Mouse (Mus musculus): ENCODE data around the gene Rhoc. TPM values are rescaled to one million over a fixed set of nuclear protein-coding genes. Genes with fewer than 3 reads are reported as not detected.
A peak's percentile ranks its signal among the peaks of the same experiment; 100 is the strongest.
"Not testable (repeated sequence)": the region's sequence is repeated elsewhere in the genome, so short reads cannot be mapped to it uniquely, and the experiment has no call there.

Rhoc gene
- 152 and 154 TPM in 2 replicates for polyA plus RNA-seq (2016; fragmentation: Nextera tagmentation; extraction: Ambion mirVana)

DNA sequence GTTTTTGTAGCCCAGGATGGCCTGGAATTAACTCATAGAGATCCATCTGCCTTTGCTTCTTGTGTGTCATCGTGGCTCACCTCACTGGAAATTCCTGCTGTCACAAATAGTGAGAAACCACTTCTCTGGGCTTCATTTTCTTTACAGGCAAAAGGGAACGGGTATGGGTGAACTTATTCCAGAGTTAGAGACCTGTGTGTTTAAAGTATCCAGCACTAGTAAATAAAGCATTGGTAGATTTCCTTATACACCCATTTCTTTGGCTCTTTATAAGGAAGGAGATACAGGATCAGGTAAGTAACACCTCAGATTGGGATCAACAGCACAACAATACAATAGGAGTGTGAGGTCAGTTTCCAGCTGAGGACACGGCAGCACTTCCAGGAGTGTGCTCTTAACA, at the start of gene Rhoc:
TSS of gene Rhoc (plus strand) at position 301 of the 400 bp plus-strand sequence.
- Histone ChIP-seq H3K4me1 (replicated peaks) (peaks cover 38% of the 10 kb centered on the region), H3K4me3 (replicated peaks) (peak within 1 kb of the TSS; percentile 66), H3K27ac (peak within 1 kb of the TSS; percentile 93), H3K4me2 (peak within 1 kb of the TSS; percentile 92), H3K9me3 (no peaks in the 10 kb centered on the region), H3K27me3 (peaks cover 30% of the 10 kb centered on the region), H3K36me3 (peaks cover 17% of the 10 kb centered on the region), H3K9ac (replicated peaks) (peak within 1 kb of the TSS; percentile 72)
- ATAC-seq (ENCODE audit: insufficient number of reproducible peaks, insufficient read depth, low FRiP score, low TSS enrichment, low read depth) = no peak
- 34% methylated on average over 3 of the region's 3 CpGs for WGBS

- Histone ChIP-seq H3K9ac (replicated peaks) (no peak overlapping the region), H3K27me3 (no peaks in the 10 kb centered on the region), H3K27ac (no peak overlapping the region), H3K4me3 (replicated peaks) (no peak overlapping the region), H3K4me1 (replicated peaks) (no peaks in the 10 kb centered on the region), H3K36me3 (no peaks in the 10 kb centered on the region), H3K9me3 (no peaks in the 10 kb centered on the region), H3K4me2 (no peak overlapping the region)
- WGBS = 90% methylated on average over 3 of the region's 3 CpGs
- ATAC-seq (ENCODE audit: insufficient number of reproducible peaks, insufficient read depth, low FRiP score, low TSS enrichment, low read depth) = no peak
These were observed 46.2 kb upstream of the Rhoc start for GRCm38 (mm10) chr3:104741954-104742353.

GRCm38 (mm10) chr3:104743161-104743560, 45.0 kb upstream of the Rhoc start:
- ATAC-seq (ENCODE audit: insufficient number of reproducible peaks, insufficient read depth, low FRiP score, low TSS enrichment, low read depth) = no peak
- Histone ChIP-seq H3K4me1 (replicated peaks) (no peaks in the 10 kb centered on the region), H3K27me3 (no peaks in the 10 kb centered on the region), H3K4me3 (replicated peaks) (no peak overlapping the region), H3K27ac (no peak overlapping the region), H3K36me3 (no peaks in the 10 kb centered on the region), H3K4me2 (no peak overlapping the region), H3K9ac (replicated peaks) (no peak overlapping the region), H3K9me3 (no peaks in the 10 kb centered on the region)
- 37% methylated on average over 1 of the region's 1 CpGs for WGBS

GRCm38 (mm10) chr3:104743864-104744263, 44.3 kb upstream of the Rhoc start:
- no peaks in the 10 kb centered on the region for H3K27me3 ChIP-seq
- H3K4me1 ChIP-seq (replicated peaks) = no peaks in the 10 kb centered on the region
- WGBS = 70% methylated on average over 1 of the region's 1 CpGs
- H3K9ac ChIP-seq (replicated peaks) = no peak overlapping the region
- H3K27ac ChIP-seq = no peak overlapping the region
- ATAC-seq (ENCODE audit: insufficient number of reproducible peaks, insufficient read depth, low FRiP score, low TSS enrichment, low read depth) = no peak
- H3K4me3 ChIP-seq (replicated peaks) = no peak overlapping the region
- no peak overlapping the region for H3K4me2 ChIP-seq
- H3K36me3 ChIP-seq = no peaks in the 10 kb centered on the region
- H3K9me3 ChIP-seq = peaks cover 3% of the 10 kb centered on the region; the same call in 1 of the 2 replicates

GRCm38 (mm10) chr3:104752845-104753244, 35.3 kb upstream of the Rhoc start:
- Histone ChIP-seq H3K4me2 (peak overlapping the region; percentile 48), H3K4me3 (replicated peaks) (peak overlapping the region; percentile 19), H3K27me3 (peaks cover 12% of the 10 kb centered on the region; the same call in 1 of the 2 replicates)
- H3K36me3 ChIP-seq; H3K4me1 ChIP-seq (replicated peaks); H3K27ac ChIP-seq; ATAC-seq (ENCODE audit: insufficient number of reproducible peaks, insufficient read depth, low FRiP score, low TSS enrichment, low read depth); H3K9me3 ChIP-seq; H3K9ac ChIP-seq (replicated peaks): not testable (repeated sequence)
- 19% methylated on average over 20 of the region's 25 CpGs for WGBS

DNA sequence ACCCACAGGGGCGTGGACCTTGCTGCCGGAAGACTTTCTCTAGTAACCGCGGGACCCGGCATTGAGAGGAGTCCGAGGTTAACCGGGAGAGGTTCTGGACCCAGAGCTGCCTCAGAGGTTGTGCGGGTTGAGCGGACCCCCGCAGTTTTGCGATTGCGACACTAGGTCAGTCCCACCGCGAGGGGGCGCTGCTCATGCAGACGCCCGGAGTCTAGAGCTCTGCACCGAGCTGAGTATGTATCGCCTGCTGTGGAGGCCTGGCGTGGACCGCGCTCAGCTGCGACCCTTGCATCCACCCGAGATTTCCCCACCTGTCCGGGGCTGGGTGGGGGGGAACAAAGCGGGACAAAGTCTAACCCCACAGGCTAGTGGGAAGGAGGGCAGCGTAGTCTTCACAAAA, 29.8 kb upstream of the Rhoc start:
- peak; percentile 89 for ATAC-seq (ENCODE audit: insufficient number of reproducible peaks, insufficient read depth, low FRiP score, low TSS enrichment, low read depth)
- Histone ChIP-seq H3K4me1 (replicated peaks) (peaks cover 2% of the 10 kb centered on the region; the same call in 1 of the 2 replicates), H3K4me2 (peak overlapping the region; percentile 67), H3K4me3 (replicated peaks) (peak overlapping the region; percentile 38), H3K27me3 (peaks cover 18% of the 10 kb centered on the region; the same call in 1 of the 2 replicates), H3K36me3 (no peaks in the 10 kb centered on the region), H3K9me3 (no peaks in the 10 kb centered on the region), H3K27ac (no peak overlapping the region), H3K9ac (replicated peaks) (peak overlapping the region; percentile 54)
- 4% methylated on average over 27 of the region's 27 CpGs for WGBS

DNA sequence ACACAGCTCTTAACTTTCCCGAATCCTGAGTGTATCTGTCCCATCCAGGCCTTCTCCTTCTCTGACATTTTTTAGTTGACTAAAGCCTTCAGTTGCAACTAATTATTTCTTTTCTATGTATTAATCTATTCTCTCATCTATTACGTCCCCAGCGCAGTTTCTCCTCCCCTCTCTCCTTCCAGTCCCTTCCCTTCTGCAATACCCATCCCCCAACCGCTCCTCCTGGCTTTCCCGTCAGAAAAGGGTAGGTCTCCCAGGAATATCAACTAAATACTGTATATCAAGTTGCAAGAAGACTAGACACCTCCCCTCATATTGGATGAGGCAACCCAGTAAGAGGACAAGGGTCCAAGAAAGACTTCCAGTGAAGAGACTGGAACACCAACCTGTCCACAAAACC, 29.3 kb upstream of the Rhoc start:
- Histone ChIP-seq H3K9ac (replicated peaks) (peak overlapping the region; percentile 54), H3K27ac (no peak overlapping the region), H3K4me1 (replicated peaks) (peaks cover 2% of the 10 kb centered on the region; the same call in 1 of the 2 replicates), H3K36me3 (no peaks in the 10 kb centered on the region), H3K27me3 (peaks cover 19% of the 10 kb centered on the region; the same call in 1 of the 2 replicates), H3K4me3 (replicated peaks) (peak overlapping the region; percentile 38), H3K9me3 (no peaks in the 10 kb centered on the region), H3K4me2 (peak overlapping the region; percentile 67)
- WGBS = 15% methylated on average over 5 of the region's 5 CpGs
- ATAC-seq (ENCODE audit: insufficient number of reproducible peaks, insufficient read depth, low FRiP score, low TSS enrichment, low read depth) = no peak

- H3K9me3 ChIP-seq; ATAC-seq (ENCODE audit: insufficient number of reproducible peaks, insufficient read depth, low FRiP score, low TSS enrichment, low read depth); H3K27ac ChIP-seq; H3K9ac ChIP-seq (replicated peaks); H3K4me3 ChIP-seq (replicated peaks); H3K4me2 ChIP-seq; H3K4me1 ChIP-seq (replicated peaks); H3K36me3 ChIP-seq: not testable (repeated sequence)
- WGBS = 29% methylated on average over 20 of the region's 20 CpGs
- peaks cover 15% of the 10 kb centered on the region; the same call in 1 of the 2 replicates for H3K27me3 ChIP-seq
These were observed 25.9 kb upstream of the Rhoc start for GRCm38 (mm10) chr3:104762103-104762863.

DNA sequence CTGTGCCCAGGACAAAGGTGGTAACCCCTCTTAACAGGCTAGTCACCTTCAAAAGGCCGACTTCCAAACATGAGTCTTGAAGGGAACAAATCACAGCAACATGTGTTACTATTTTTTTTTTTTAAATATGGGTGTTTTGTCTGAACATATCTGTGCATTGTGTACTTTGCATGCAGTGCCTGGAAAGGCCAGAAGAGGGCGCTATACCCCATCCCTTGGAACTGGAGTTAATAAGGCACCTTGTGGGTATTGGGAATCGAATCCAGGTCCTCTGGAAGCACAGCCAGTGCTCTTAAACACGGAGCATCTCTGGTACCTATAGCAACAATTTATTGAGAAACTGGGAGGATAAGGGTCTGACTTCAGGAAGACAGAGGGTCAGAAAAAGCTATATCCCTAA, 23.2 kb upstream of the Rhoc start:
- peaks cover 15% of the 10 kb centered on the region; the same call in 1 of the 2 replicates for H3K27me3 ChIP-seq
- no peaks in the 10 kb centered on the region for H3K36me3 ChIP-seq
- H3K9ac ChIP-seq (replicated peaks) = no peak overlapping the region
- no peak for ATAC-seq (ENCODE audit: insufficient number of reproducible peaks, insufficient read depth, low FRiP score, low TSS enrichment, low read depth)
- H3K9me3 ChIP-seq = no peaks in the 10 kb centered on the region
- H3K4me1 ChIP-seq (replicated peaks) = peaks cover 7% of the 10 kb centered on the region; the same call in 1 of the 2 replicates
- 33% methylated on average over 4 of the region's 4 CpGs for WGBS
- no peak overlapping the region for H3K4me2 ChIP-seq
- H3K27ac ChIP-seq = no peak overlapping the region
- no peak overlapping the region for H3K4me3 ChIP-seq (replicated peaks)

- Histone ChIP-seq H3K4me1 (replicated peaks) (peaks cover 27% of the 10 kb centered on the region), H3K9ac (replicated peaks) (no peak overlapping the region), H3K27ac (no peak overlapping the region), H3K4me3 (replicated peaks) (no peak overlapping the region), H3K27me3 (peaks cover 8% of the 10 kb centered on the region), H3K9me3 (no peaks in the 10 kb centered on the region), H3K4me2 (no peak overlapping the region), H3K36me3 (no peaks in the 10 kb centered on the region)
- WGBS = 68% methylated on average over 2 of the region's 2 CpGs
- no peak for ATAC-seq (ENCODE audit: insufficient number of reproducible peaks, insufficient read depth, low FRiP score, low TSS enrichment, low read depth)
These were observed 21.0 kb upstream of the Rhoc start for GRCm38 (mm10) chr3:104767141-104767540.

DNA sequence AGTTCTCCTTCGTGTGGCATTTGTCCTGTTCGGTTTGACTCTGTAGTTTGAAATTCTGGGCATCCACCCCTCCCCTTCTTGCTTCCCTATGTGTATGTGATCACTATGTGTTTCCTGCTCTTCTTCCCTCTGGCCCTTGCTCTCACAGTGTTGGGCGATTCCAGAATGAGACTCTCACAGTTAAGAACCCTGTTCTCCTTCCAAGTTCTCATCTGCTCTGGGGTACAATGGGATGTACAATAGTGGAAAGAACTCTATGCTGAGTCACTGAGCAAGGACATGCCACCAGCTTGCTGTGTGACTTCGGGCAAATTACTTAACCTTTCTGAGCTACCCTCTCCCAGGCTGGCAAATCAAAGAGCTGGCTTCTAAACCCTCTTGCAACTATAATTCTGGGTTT, 20.5 kb upstream of the Rhoc start:
- ATAC-seq (ENCODE audit: insufficient number of reproducible peaks, insufficient read depth, low FRiP score, low TSS enrichment, low read depth) = no peak
- 81% methylated on average over 4 of the region's 4 CpGs for WGBS
- no peaks in the 10 kb centered on the region for H3K9me3 ChIP-seq
- no peaks in the 10 kb centered on the region for H3K36me3 ChIP-seq
- H3K9ac ChIP-seq (replicated peaks) = no peak overlapping the region
- no peak overlapping the region for H3K4me3 ChIP-seq (replicated peaks)
- no peak overlapping the region for H3K27ac ChIP-seq
- H3K4me2 ChIP-seq = no peak overlapping the region
- H3K4me1 ChIP-seq (replicated peaks) = peaks cover 33% of the 10 kb centered on the region
- peaks cover 7% of the 10 kb centered on the region for H3K27me3 ChIP-seq

Data from limb, embryonic 12.5 days (tissue).